Mouse (Mus musculus) frontal cortex, postnatal 36 days (tissue): ENCODE data around the gene Gm3250.
A peak's percentile ranks its signal among the peaks of the same experiment; 100 is the strongest.
"Not testable (repeated sequence)": the region's sequence is repeated elsewhere in the genome, so short reads cannot be mapped to it uniquely, and the experiment has no call there.

Experiments
- DNase-seq, 2 experiments: peaks; one replicate each; pipeline ENCODE4 v3.0.0; 2022; ENCODE audit warnings: low spot score in 2 of 2

The Gm3250 gene

DNA sequence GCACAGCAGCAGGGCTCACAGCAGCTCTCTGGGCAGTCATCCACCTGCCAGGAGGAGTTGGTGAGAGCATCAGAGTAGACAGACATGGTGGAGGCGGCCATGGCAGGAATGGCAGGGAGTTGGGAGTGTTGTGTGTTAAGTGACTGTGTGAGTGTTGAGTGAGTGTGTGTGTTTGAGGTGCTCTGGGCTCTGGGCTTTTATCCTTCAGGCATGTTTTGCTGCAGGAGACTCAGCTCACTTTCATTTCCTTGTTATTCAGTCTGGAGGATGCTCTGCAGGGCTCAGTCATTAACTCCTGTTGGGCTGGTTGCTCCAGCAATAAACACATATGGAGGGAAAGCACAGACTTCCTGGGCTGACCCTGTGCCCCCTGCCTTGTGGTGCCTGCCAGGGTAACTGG is at the start of gene Gm3250:
Gene Gm3250 (minus strand): TSS at position 101 of the 400 bp plus-strand sequence.
- DNase-seq: not testable (repeated sequence)

DNA sequence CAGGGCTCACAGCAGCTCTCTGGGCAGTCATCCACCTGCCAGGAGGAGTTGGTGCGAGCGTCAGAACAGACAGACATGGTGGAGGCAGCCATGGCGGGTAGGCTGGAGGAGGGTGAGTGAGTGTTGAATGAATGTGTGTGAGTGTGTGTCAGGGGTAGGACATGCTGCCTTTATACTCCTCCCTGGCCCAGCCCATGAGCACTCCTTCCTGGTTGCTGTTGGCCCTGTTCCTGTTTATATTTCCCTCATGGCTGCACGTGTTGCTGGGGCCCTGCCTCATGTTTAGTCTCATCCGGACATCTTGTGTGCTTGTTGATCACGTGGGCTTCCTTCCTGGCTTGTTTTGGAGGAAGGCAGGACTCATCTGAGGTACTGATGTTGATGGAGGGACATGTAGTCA is 44.6 kb upstream of the Gm3250 start, which contains the start of gene Krtap10-4:
Gene Krtap10-4 (minus strand): TSS at position 145 of the 400 bp plus-strand sequence.
- DNase-seq: no peak

DNA sequence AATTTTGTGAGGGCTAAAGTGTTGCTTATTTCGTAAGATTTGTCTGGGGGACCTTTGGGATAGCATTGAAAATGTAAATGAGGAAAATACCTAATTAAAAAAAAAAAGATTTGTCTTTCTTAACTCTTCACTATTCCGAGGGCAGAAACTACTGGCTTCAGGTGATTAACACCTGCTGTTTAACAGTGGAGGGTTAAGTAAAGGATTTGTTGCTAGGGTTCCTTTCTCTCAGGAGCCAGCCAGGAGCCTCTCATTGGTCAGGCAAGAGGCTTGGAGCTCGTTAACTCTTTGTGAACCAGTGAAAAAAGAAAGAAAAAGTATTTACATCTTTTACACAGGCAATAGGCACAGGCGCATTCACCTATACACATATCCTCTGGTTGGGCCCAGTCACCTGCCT is 36.9 kb upstream of the Gm3250 start:
- no peak for DNase-seq

DNA sequence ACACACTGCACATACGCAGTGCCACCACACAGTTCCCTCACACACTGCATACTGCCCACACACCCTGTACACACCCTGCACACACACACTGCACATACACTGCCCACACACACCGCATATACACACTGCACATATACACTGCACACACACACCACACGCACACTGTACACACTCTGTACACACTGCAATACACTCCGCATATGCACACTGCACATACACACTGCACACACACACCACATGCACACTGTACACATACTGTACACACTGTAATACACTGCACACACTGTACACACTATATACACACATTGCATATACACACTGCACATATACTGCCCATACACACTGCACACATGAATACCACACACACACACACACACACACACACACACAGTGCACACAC is 36.2 kb upstream of the Gm3250 start:
- no peak for DNase-seq

DNA sequence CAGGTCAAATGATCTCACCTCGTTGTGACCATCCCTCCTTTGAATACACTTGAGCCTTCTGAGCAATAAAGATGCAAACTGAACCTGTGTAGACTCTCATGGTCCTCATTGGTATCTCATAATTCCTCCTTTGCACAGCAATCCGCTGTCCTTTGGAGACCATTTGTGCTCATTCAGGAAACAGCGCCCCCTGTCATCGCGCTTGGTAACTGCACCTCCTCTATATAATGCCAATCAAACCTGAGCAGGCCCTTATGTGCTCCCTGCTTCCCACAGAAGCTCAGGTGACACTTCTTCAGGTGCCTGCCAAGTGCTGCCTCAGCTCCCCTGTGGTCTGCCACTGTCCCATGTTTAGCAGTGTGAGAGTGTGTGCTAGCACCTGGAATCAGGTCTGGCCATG is 33.2 kb upstream of the Gm3250 start:
- no peak for DNase-seq

DNA sequence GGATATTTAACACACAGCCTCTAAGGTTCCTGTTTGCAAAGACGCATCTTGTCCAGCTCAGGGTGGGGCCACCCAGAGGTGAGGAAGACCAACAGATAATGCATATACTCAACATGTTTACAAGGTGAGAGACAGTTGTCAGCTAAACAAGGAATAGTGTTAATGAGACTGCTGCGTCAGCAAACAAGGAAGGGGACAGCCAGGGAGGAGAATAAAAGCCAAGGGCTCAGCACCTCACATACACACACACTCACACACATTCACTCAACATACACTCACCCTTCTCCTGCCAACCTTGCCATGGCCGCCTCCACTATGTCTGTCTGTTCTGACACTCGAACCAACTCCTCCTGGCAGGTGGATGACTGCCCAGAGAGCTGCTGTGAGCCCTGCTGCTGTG is 32.0 kb upstream of the Gm3250 start, which contains the start of gene Gm2696:
Gene Gm2696 (plus strand): TSS at position 301 of the 400 bp plus-strand sequence.
- no peak for DNase-seq

DNA sequence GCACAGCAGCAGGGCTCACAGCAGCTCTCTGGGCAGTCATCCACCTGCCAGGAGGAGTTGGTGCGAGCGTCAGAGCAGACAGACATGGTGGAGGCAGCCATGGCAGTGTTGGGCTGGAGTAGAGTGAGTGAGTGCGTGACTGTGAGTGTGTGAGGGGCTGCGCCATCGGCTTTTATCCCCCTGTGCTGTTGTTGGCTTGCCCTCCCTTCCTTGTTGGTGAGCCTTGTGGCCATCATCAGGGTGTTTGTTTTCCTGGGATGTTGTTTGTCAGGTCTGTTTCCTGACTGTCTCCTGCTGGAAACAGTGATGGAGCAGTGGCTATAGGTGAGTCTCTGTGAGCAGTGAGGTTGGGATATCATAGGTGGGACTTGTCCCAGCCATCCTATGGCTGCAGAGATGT is 29.4 kb upstream of the Gm3250 start, which contains the start of gene Gm9507:
Gene Gm9507 (minus strand): TSS at position 101 of the 400 bp plus-strand sequence.
- no peak for DNase-seq

DNA sequence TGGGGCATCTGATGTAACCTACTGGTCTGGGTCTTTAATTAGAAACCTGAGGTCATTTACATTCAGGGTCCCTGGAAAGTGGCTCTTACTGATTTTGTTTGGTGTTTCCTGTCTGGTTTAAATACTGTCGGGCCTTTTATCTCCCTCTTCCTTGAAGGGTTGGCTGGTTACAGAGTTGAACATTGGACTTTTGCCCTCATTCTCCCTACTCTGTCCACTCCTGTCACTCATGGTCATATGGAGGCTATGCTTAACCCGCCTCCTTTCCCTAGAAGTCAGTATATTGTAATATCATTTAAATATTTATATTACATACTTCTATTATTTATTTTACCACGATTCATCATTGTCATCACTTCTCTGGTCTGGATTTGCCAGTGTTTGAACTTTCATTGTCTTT is 21.8 kb upstream of the Gm3250 start:
- DNase-seq: no peak

DNA sequence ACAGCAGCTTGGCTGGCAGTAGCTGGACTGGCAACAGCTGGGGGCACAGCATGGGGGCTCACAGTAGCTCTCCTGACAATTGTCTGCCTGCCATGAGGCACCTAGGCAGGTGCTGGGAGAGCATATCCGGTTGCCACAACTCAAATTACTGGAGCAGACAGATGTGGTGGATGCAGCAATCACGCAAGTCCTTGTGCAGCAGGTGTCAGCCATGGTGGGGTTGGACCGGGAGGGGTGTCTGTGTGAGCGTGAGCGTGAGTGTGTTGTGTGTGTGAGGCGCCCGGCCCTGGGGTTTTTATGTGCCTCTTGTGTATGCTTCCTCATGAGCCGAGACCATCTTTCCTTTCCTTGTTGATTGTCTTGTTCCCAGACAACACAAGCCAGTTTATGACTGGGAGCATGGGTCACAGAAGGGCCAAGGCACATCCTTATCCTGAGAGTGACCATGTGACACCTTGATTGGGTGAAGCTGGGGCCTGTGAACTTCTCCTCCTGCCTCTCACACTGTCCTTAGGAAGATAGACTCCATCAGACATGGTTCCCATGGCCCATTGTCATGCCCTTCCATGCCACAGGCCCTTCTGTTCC is 16.7 kb upstream of the Gm3250 start, which contains the start of gene Gm19668:
Gene Gm19668 (minus strand): TSS at position 213 of the 588 bp plus-strand sequence.
- DNase-seq: no peak

DNA sequence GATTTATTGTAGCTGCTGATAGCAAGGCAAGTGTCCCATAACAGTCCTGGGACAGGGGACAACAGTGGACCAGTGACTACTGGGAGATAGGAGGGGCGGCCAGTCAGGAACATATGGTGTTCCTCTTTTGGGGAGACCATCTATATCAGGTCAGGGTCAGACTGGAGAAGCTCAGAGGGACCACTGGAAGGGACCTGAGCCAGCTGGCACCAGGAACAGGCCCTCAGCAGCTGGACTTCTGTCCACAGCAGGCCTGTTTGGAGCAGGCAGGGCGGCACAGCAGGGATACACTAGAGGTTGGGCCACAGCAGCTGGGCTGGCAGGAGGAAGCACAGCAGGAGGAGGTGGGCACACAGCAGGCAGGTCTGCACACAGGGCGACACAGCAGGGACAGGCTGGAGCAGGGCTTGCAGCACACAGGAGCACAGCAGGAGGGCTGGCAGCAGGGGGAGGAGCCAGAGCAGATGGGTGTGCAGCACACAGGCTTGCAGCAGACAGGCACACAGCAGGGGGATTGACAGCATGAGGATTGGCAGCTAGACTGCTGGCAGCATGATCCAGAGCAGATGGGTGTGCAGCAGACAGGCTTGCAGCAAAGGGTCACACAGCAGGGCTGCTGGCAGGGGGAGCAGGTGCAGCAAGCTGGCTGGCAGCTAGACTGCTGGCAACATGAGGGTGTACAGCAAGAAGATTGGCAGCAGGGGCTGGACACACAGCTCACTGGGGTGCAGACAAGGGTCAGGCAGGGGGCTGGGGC is 16.0 kb upstream of the Gm3250 start:
- not testable (repeated sequence) for DNase-seq

DNA sequence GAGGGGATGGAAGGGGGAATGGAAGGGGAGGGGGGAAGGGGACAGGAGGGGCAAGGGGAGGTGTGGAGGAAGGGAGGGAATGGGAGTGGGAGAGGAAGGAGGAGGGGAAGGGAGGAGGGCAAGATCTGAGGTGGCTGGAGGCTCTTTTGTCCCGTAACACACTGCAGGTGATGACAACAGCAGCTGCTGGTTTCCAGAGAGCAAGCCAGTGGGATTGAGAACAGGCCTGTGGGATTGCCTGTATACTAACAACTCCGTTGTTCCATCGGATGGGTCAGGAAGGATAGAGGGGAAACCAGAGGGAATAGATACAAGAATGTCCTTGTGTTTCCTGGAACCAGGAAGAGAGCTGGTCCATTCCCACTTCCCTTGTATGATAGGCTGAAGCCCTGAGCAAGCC is 15.3 kb upstream of the Gm3250 start:
- no peak for DNase-seq

DNA sequence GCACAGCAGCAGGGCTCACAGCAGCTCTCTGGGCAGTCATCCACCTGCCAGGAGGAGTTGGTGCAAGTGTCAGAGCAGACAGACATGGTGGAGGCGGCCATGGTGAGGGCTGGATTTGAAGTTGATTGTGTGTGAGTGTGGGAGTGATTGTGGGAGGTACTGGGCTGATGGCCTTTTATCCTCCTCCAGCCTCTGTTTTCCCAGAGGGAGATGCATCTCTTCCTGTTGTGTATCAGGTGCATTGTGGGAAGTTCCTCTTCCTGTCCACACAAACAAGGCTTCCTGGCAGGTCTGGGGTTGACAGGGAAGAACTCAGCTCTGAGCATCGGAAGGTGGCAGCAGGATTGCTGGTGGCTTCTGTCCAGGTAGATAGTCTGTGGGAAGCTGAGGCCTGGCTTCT is 12.6 kb upstream of the Gm3250 start, which contains the start of gene Gm9639:
Gene Gm9639 (minus strand): TSS at position 101 of the 400 bp plus-strand sequence.
- no peak for DNase-seq

DNA sequence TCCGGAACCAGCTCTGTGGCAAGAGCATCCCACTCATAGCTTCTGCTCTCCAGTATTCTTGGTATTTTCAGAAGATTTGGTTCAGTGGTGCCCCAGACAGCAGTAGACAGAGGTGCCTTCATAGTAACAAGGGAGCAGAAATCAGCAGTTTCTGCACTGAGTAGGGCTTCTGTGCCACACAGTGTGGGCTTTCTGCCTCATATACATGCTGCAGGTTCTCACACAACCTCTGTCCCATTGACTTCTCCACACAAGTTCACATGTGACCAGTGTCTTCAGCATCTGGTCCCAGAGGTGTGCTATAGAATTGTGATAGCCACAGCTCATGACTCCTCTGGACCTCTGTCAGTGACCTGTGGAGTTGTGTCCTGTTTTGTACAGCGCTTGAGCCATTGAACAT is 6.3 kb upstream of the Gm3250 start:
- no peak for DNase-seq

DNA sequence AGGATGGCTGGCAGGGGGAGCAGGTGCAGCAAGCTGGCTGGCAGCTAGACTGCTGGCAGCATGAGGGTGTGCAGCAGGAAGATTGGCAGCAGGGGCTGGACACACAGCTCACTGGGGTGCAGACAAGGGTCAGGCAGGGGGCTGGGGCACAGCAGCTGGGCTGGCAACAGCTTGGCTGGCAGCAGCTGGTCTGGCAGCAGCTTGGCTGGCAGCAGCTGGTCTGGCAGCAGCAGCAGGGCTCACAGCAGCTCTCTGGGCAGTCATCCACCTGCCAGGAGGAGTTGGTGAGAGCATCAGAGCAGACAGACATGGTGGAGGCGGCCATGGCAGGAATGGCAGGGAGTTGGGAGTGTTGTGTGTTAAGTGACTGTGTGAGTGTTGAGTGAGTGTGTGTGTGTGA is 5.5 kb upstream of the Gm3250 start, which contains the start of gene Gm7137:
Gene Gm7137 (minus strand): TSS at position 325 of the 400 bp plus-strand sequence.
- DNase-seq: peak in 1 of 2 experiments; percentile 21

DNA sequence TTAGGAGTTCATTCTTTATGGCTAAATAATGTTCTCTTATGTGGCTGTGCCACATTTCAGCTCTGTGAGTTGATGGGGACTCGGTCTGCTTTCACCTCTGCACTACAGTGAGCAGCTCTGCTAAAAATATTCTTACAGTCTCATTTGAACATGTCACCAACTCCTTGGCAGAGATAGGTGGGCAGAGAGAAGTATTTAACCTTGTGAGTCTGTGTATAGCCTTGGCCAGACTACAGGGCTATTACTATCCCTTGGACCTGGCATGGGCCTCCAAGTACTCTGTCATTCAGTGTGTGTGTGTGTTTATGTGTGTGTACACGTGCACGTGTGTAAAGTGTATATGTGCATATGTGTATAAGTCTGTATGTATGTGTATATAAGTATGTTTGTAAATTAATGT is 1.1 kb upstream of the Gm3250 start:
- DNase-seq: not testable (repeated sequence)

DNA sequence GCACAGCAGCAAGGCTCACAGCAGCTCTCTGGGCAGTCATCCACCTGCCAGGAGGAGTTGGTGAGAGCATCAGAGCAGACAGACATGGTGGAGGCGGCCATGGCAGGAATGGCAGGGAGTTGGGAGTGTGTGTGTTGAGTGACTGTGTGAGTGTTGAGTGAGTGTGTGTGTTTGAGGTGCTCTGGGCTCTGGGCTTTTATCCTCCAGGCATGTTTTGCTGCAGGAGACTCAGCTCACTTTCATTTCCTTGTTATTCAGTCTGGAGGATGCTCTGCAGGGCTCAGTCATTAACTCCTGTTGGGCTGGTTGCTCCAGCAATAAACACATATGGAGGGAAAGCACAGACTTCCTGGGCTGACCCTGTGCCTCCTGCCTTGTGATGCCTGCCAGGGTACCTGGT is 5.5 kb downstream of the Gm3250 start, which contains the start of gene Gm7138:
Gene Gm7138 (minus strand): TSS at position 101 of the 400 bp plus-strand sequence.
- DNase-seq: not testable (repeated sequence)

DNA sequence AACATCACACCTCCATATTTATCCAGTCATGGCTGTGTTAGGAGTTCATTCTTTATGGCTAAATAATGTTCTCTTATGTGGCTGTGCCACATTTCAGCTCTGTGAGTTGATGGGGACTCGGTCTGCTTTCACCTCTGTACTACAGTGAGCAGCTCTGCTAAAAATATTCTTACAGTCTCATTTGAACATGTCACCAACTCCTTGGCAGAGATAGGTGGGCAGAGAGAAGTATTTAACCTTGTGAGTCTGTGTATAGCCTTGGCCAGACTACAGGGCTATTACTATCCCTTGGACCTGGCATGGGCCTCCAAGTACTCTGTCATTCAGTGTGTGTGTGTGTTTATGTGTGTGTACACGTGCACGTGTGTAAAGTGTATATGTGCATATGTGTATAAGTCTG is 10.2 kb downstream of the Gm3250 start:
- not testable (repeated sequence) for DNase-seq

DNA sequence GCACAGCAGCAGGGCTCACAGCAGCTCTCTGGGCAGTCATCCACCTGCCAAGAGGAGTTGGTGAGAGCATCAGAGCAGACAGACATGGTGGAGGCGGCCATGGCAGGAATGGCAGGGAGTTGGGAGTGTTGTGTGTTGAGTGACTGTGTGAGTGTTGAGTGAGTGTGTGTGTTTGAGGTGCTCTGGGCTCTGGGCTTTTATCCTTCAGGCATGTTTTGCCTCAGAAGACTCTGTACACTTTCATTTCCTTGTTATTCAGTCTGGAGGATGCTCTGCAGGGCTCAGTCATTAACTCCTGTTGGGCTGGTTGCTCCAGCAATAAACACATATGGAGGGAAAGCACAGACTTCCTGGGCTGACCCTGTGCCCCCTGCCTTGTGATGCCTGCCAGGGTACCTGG is 11.1 kb downstream of the Gm3250 start, which contains the start of gene Gm3238:
Gene Gm3238 (minus strand): TSS at position 101 of the 400 bp plus-strand sequence.
- DNase-seq: not testable (repeated sequence)

DNA sequence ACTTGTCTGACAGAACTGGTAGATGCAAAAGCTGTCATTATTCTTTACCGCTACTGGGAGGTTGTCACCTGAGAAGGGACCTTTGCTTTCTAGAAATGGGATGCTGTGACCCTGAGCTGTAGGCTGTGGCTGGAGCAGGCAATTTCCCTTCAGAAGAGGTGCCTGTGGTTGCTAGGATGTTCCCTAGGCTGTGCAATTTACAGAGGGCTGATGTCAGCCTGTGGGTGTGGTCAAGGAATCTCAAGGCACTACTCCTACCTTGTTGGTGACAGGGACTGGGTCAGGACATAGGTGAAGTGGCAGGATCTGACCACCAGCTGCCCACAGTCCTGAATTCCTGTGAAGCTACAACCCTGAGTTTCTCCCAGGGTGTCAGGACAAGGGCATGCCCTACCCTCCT is 12.6 kb downstream of the Gm3250 start:
- DNase-seq: no peak

DNA sequence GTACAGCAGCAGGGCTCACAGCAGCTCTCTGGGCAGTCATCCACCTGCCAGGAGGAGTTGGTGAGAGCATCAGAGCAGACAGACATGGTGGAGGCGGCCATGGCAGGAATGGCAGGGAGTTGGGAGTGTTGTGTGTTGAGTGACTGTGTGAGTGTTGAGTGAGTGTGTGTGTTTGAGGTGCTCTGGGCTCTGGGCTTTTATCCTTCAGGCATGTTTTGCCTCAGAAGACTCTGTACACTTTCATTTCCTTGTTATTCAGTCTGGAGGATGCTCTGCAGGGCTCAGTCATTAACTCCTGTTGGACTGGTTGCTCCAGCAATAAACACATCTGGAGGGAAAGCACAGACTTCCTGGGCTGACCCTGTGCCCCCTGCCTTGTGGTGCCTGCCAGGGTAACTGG is 22.8 kb downstream of the Gm3250 start, which contains the start of gene Gm3233:
Gene Gm3233 (minus strand): TSS at position 101 of the 400 bp plus-strand sequence.
- not testable (repeated sequence) for DNase-seq

DNA sequence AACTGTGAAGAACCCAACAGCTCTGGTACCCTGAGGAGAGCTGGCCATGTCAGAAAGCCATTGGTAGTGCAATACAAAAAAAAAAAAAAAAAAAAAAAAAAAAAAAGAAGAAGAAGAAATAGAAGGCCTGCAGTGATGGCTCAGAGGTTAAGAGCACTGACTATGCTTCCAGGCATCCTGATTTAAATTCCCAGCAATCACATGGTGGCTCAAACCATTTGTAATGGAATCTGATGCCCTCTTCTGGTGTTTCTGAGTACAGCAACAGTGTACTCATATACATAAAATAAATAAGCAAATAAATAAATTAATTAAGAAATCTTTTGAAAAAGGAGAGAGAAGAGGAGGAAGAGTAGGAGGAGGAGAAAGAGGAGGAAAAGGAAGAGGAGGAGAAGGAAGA is 28.9 kb downstream of the Gm3250 start:
- DNase-seq: no peak

DNA sequence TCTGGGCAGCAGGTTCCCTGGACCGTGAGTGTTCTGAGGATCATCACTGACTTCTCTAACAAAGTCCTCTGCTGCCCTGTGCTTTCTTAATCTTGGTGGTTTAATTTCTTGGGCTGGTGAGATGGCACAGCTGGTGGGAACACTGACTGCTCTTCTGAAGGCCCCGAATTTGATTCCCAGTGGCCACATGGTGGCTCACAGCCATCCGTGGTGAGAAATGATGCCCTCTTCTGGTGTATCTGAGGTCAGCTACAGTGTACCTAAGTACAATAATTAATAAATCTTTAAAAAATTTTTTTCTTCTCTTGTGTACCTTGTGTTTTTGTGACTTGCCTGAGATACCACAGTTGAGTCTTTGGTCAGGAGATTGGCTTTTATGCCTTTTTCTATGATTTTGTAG is 30.0 kb downstream of the Gm3250 start:
- not testable (repeated sequence) for DNase-seq
